Mouse (Mus musculus) hindbrain, embryonic 13.5 days (tissue): ENCODE measurements around the gene Mfge8. TPM values are rescaled to one million over a fixed set of nuclear protein-coding genes. Genes with fewer than 3 reads are reported as not detected.

Experiments used
- ATAC-seq: fragments of 200-750 bp; cut with Nextera tagmentation; 2 replicates; pipeline ENCODE4 v1.8.0; 2017; ENCODE audit warnings: moderate TSS enrichment; ENCODE audit not compliant: low FRiP score
- H3K27ac ChIP-seq: fragments of 300-500 bp; sonication (generic); 2 replicates; pipeline ENCODE4 v1.5.1; 2015; ENCODE audit warnings: inconsistent platforms, mild to moderate bottlenecking, moderate library complexity
- H3K27me3 ChIP-seq: fragments of 300-500 bp; sonication (generic); 2 replicates; pipeline ENCODE4 v1.6.1; 2015; ENCODE audit warnings: mild to moderate bottlenecking, inconsistent platforms
- H3K36me3 ChIP-seq: fragments of 300-500 bp; sonication (generic); 2 replicates; pipeline ENCODE4 v1.6.1; 2015; ENCODE audit warnings: mild to moderate bottlenecking, inconsistent platforms
- H3K4me1 ChIP-seq: fragments of 300-500 bp; sonication (generic); replicated peaks from 2 replicates; pipeline ENCODE4 v1.6.1; 2015; ENCODE audit warnings: inconsistent platforms
- H3K4me2 ChIP-seq: fragments of 300-500 bp; sonication (generic); 2 replicates; pipeline ENCODE4 v1.6.1; 2015; ENCODE audit warnings: inconsistent platforms, mild to moderate bottlenecking, moderate library complexity
- H3K4me3 ChIP-seq: fragments of 300-500 bp; sonication (generic); 2 replicates; pipeline ENCODE4 v1.5.1; 2015; ENCODE audit warnings: mild to moderate bottlenecking, inconsistent platforms
- H3K9ac ChIP-seq: fragments of 300-500 bp; sonication (generic); 2 replicates; pipeline ENCODE4 v1.6.1; 2015; ENCODE audit warnings: mild to moderate bottlenecking, inconsistent platforms
- H3K9me3 ChIP-seq: fragments of 300-500 bp; sonication (generic); 2 replicates; pipeline ENCODE4 v1.6.1; 2016; ENCODE audit warnings: inconsistent platforms
- WGBS: fragments of 180-500 bp; shearing (Covaris S2); methylation state at CpG from one replicate; pipeline ENCODE4 v1.1.7; 2015; 5-methylcytosine and 5-hydroxymethylcytosine counted together
- polyA plus RNA-seq: library from polyadenylated mRNA; unstranded; fragments of >200 nt; fragmentation: Nextera tagmentation; extraction: Ambion mirVana; gene quantifications from 2 replicates; pipeline ENCODE4 v1.2.1, GENCODE M21; 2015

The Mfge8 gene
- polyA plus RNA-seq, 1 experiment from 2014 or later = 97.8 TPM

- H3K4me3 ChIP-seq = no peak overlapping the region
- H3K9me3 ChIP-seq = no peaks in the 10 kb centered on the region
- H3K36me3 ChIP-seq = no peaks in the 10 kb centered on the region
- 40% methylated on average over 4 of the region's 4 CpGs for WGBS
- no peak overlapping the region for H3K9ac ChIP-seq
- ATAC-seq = peak; percentile 39; the same call in 1 of the 2 replicates
- peaks cover 14% of the 10 kb centered on the region for H3K4me1 ChIP-seq
- H3K27me3 ChIP-seq = no peaks in the 10 kb centered on the region
- H3K4me2 ChIP-seq = no peak overlapping the region
- H3K27ac ChIP-seq = no peak overlapping the region
These were observed 35.0 kb downstream of the Mfge8 start for GRCm38 (mm10) chr7:79113848-79114247.

DNA sequence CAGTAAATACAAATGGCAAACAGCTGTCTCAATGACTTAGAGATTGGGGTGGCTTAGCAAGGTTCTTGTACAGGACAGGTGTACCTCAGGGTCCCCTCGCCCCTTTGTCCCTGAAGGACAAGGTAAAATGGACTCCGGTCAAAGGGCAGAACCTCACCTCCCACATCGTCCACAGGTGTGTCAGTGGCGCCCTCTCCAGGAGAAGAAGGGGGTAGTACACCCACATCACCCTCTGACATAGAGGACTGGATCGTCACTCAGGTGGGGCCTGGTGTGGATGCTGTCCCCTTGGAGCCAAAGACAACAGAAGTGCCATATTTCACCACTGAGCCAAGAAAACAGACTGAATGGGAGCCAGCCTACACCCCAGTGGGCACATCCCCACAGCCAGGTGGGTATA, 52.4 kb downstream of the Mfge8 start:
- Histone ChIP-seq H3K27me3 (0 out of 2 replicates have a peak, but pooled peaks cover 5% of the 10 kb centered on the region), H3K9me3 (no peaks in the 10 kb centered on the region), H3K4me3 (no peak overlapping the region), H3K9ac (no peak overlapping the region), H3K36me3 (no peaks in the 10 kb centered on the region), H3K4me1 (no peaks in the 10 kb centered on the region), H3K4me2 (no peak overlapping the region), H3K27ac (no peak overlapping the region)
- 74% methylated on average over 5 of the region's 5 CpGs for WGBS
- ATAC-seq = no peak

GRCm38 (mm10) chr7:79089111-79089510, 59.7 kb downstream of the Mfge8 start:
- Histone ChIP-seq H3K27ac (no peak overlapping the region), H3K36me3 (no peaks in the 10 kb centered on the region), H3K4me1 (no peaks in the 10 kb centered on the region), H3K9ac (no peak overlapping the region), H3K4me3 (no peak overlapping the region), H3K9me3 (no peaks in the 10 kb centered on the region), H3K27me3 (0 out of 2 replicates have a peak, but pooled peaks cover 6% of the 10 kb centered on the region), H3K4me2 (no peak overlapping the region)
- 73% methylated on average over 4 of the region's 4 CpGs for WGBS
- ATAC-seq = no peak

Other genes starting within 250 kb of the Mfge8 start
- 0.40 and 0.42 TPM in 2 replicates for gene Isg20, start 235.6 kb downstream of the Mfge8 start, polyA plus RNA-seq
- 0.39 and 0.80 TPM in 2 replicates for gene Acan, start 95.6 kb downstream of the Mfge8 start, polyA plus RNA-seq
- 1.6 and 2.2 TPM in 2 replicates for gene Hapln3, start 18.0 kb downstream of the Mfge8 start, polyA plus RNA-seq
- 17.3 and 19.5 TPM in 2 replicates for gene Abhd2, start 124.1 kb upstream of the Mfge8 start, polyA plus RNA-seq
- gene Rlbp1, start 238.0 kb upstream of the Mfge8 start, polyA plus RNA-seq = 16.2 and 21.9 TPM in 2 replicates
- gene Fanci, start 242.9 kb upstream of the Mfge8 start, polyA plus RNA-seq = 3.2 and 3.7 TPM in 2 replicates